ENCODE assay signal across 9 mouse cellular contexts in genomic region chr7:90370071-90370851, GRCm38 (mm10). TPM values are rescaled to one million over a fixed set of nuclear protein-coding genes. Genes with fewer than 3 reads are reported as not detected.
A peak's percentile ranks its signal among the peaks of the same experiment; 100 is the strongest.
DNase-seq lines count a peak whose midpoint lies in the region; ATAC-seq and TF ChIP-seq lines count a peak whose summit lies in the region.
"Had no signal": no experiment of that assay in that cellular context is flagged by ENCODE, and none has a peak within 500 bp of the region (broad histone marks: within the 10 kb centered on the region; RNA-seq: fewer than 3 reads in every experiment).

No protein-coding gene starts in this region.

- intact Hi-C loops in left cerebral cortex, adult 2 months (cut with DNase I), result no loop called here

- no peaks in the 10 kb centered on the region for H3K27me3 ChIP-seq in liver, adult 2 months (ENCODE audit: control insufficient read depth, insufficient read depth, low read length)
- H3K27me3 ChIP-seq in heart, embryonic 15.5 days, result no peaks in the 10 kb centered on the region
- H3K27me3 ChIP-seq in midbrain, embryonic 11.5 days (ENCODE audit: control insufficient read depth, insufficient read depth, low read length), result no peaks in the 10 kb centered on the region

- no peak overlapping the region for H3K4me2 ChIP-seq in heart, embryonic 15.5 days
- no peak overlapping the region for H3K4me2 ChIP-seq in midbrain, embryonic 11.5 days

- no peaks in the 10 kb centered on the region for H3K4me1 ChIP-seq in liver, adult 2 months (ENCODE audit: control insufficient read depth, insufficient read depth, low read length)
- peaks cover 3% of the 10 kb centered on the region; the same call in 1 of the 2 replicates for H3K4me1 ChIP-seq in brown adipose tissue, adult 24 weeks (ENCODE audit: control insufficient read depth, insufficient read depth, insufficient read length, low read length)
- H3K4me1 ChIP-seq in heart, embryonic 15.5 days (replicated peaks), result peaks cover 7% of the 10 kb centered on the region
- H3K4me1 ChIP-seq in midbrain, embryonic 11.5 days (ENCODE audit: control insufficient read depth, insufficient read depth, low read length), result no peaks in the 10 kb centered on the region

- no peak for TF ChIP-seq CTCF in liver, adult 2 months (IDR thresholded peaks at IDR 0.05; ENCODE audit: low read depth, low read length)
- no peak for TF ChIP-seq CTCF in left cerebral cortex, adult 2 months (IDR thresholded peaks at IDR 0.05)

- ATAC-seq in heart, embryonic 15.5 days (replicated peaks; ENCODE audit: insufficient number of reproducible peaks, insufficient read depth, low FRiP score, low read depth), result no peak
- ATAC-seq in midbrain, embryonic 11.5 days (ENCODE audit: low FRiP score), result no peak
- ATAC-seq in CD4-positive, CD25-positive, alpha-beta regulatory T cell, adult 4 months, result no peak
- ATAC-seq: forebrain, embryonic 16.5 days had no signal

- no peak overlapping the region for H3K27ac ChIP-seq in liver, adult 2 months (replicated peaks; ENCODE audit: insufficient read depth, low read depth, low read length)
- 0 out of 2 replicates have a peak overlapping the region, but pooled peaks have one; percentile 24 for H3K27ac ChIP-seq in brown adipose tissue, adult 24 weeks (replicated peaks; ENCODE audit: low read depth, low read length)
- 0 out of 2 replicates have a peak overlapping the region, but pooled peaks have one; percentile 22 for H3K27ac ChIP-seq in heart, embryonic 15.5 days
- H3K27ac ChIP-seq in left cerebral cortex, adult 2 months, result no peak overlapping the region
- H3K27ac ChIP-seq in midbrain, embryonic 11.5 days (ENCODE audit: low read depth, low read length), result no peak overlapping the region

- no peak overlapping the region for H3K9ac ChIP-seq in liver, adult 2 months (ENCODE audit: low read depth, low read length)
- no peak overlapping the region for H3K9ac ChIP-seq in heart, embryonic 15.5 days
- H3K9ac ChIP-seq in midbrain, embryonic 11.5 days (ENCODE audit: low read length), result no peak overlapping the region

- no peak overlapping the region for H3K4me3 ChIP-seq in liver, adult 2 months (ENCODE audit: insufficient read depth, low read depth, low read length)
- no peak overlapping the region for H3K4me3 ChIP-seq in brown adipose tissue, adult 24 weeks (ENCODE audit: insufficient read depth, low read depth, low read length)
- no peak overlapping the region for H3K4me3 ChIP-seq in heart, embryonic 15.5 days
- H3K4me3 ChIP-seq in left cerebral cortex, adult 2 months, result no peak overlapping the region
- no peak overlapping the region for H3K4me3 ChIP-seq in midbrain, embryonic 11.5 days (ENCODE audit: low read depth, low read length)

- no peaks in the 10 kb centered on the region for H3K36me3 ChIP-seq in liver, adult 2 months (ENCODE audit: control insufficient read depth, insufficient read depth, low read length)
- H3K36me3 ChIP-seq in heart, embryonic 15.5 days, result no peaks in the 10 kb centered on the region
- H3K36me3 ChIP-seq in midbrain, embryonic 11.5 days (ENCODE audit: control insufficient read depth, insufficient read depth, low read length), result no peaks in the 10 kb centered on the region

- TF ChIP-seq POLR2A in liver, adult 2 months (IDR thresholded peaks at IDR 0.05; ENCODE audit: extremely low read depth, insufficient read depth, low read length), result no peak

- DNase-seq in liver, adult 2 months (ENCODE audit: extremely low read depth, low read depth, low spot score), result peak; percentile 37
- no peak for DNase-seq in liver
- DNase-seq in skeletal muscle tissue, adult 2 months (ENCODE audit: low read depth, low spot score), result peak; percentile 70
- no peak for DNase-seq in left cerebral cortex, adult 2 months (ENCODE audit: extremely low spot score in 1 of 2, low spot score in 2 of 2)
- no peak for DNase-seq in midbrain, embryonic 11.5 days (ENCODE audit: low spot score, missing footprints)

- H3K79me2 ChIP-seq in liver, adult 2 months (ENCODE audit: control insufficient read depth, insufficient read depth, low read length), result no peaks in the 10 kb centered on the region

- no peaks in the 10 kb centered on the region for H3K9me3 ChIP-seq in heart, embryonic 15.5 days (replicated peaks)
- no peaks in the 10 kb centered on the region for H3K9me3 ChIP-seq in midbrain, embryonic 11.5 days (ENCODE audit: control insufficient read depth, low read length)

- WGBS in liver, adult 2 months, result 69% methylated on average over 6 of the region's 6 CpGs
- 60% methylated on average over 6 of the region's 6 CpGs for WGBS in heart, embryonic 15.5 days
- 86% methylated on average over 6 of the region's 6 CpGs for WGBS in midbrain, embryonic 11.5 days

RNA-seq across cellular contexts. Expression of gene Ccdc89, which starts 56.1 kb away (rescaled TPM):
- 0.07 and 0.09 TPM in 2 replicates for total RNA-seq in liver, adult 2 months (2014; rRNA removed)
- 0.09 TPM in 1 of 2 replicates, not detected in the other for polyA plus RNA-seq in liver, adult 2 months (2012; rRNA removed)
- polyA plus RNA-seq in brown adipose tissue, adult 24 weeks (2012; ENCODE audit: insufficient read depth, insufficient read length, missing spikeins), result not detected in 2 replicates
- polyA plus RNA-seq in heart, embryonic 15.5 days (2015; fragmentation: Nextera tagmentation; extraction: Ambion mirVana), result 0.67 and 0.70 TPM in 2 replicates
- total RNA-seq in left cerebral cortex, adult 2 months (2021), result under 1 TPM; 0.91 to 0.96 TPM
- 3.6 and 3.9 TPM in 2 replicates for polyA plus RNA-seq in midbrain, embryonic 11.5 days (2014; fragmentation: Nextera tagmentation; extraction: Ambion mirVana)
- polyA plus RNA-seq in CD4-positive, CD25-positive, alpha-beta regulatory T cell, adult 4 months (2017; shearing (Covaris generic)), result not detected

Comparison
In these comparisons a context has a peak if more than half of its experiments do, and no peak if none do; other contexts are left out.
1. DNase-seq: peak in liver, adult 2 months (single experiment) and skeletal muscle tissue, adult 2 months (single experiment); none in liver (single experiment), left cerebral cortex, adult 2 months (0 of 2) and midbrain, embryonic 11.5 days (single experiment).
2. H3K27ac ChIP-seq: peak in brown adipose tissue, adult 24 weeks (single experiment) and heart, embryonic 15.5 days (single experiment); none in liver, adult 2 months (single experiment), left cerebral cortex, adult 2 months (single experiment) and midbrain, embryonic 11.5 days (single experiment).